Mouse (Mus musculus): ENCODE measurements around the gene Mrpl9. TPM values are rescaled to one million over a fixed set of nuclear protein-coding genes. Genes with fewer than 3 reads are reported as not detected.

Mrpl9 gene
- polyA plus RNA-seq, 1 experiment from 2014 or later, result 67.1 TPM

DNA sequence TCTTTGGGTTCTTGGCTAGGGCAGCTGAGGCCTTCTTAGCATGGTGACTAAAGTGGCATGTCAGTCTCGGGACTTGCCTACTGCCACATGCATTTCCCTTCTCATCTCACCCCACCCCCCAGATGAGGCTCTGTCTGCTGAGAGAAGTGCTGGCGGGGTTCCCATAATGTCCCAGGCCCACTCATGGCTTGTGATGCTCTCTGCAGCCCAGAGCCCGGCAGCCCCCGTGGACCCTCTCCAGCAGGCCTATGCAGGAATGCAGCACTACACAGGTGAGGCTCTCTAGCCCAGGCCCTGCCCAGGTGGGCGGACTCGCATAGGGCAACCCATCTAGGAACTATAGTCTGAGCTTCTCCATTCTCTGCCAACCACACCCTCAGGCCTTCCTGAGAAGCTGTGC is 44.5 kb downstream of the Mrpl9 start:
- H3K9me3 ChIP-seq, result no peaks in the 10 kb centered on the region
- WGBS, result 68% methylated on average over 6 of the region's 6 CpGs
- peaks cover 32% of the 10 kb centered on the region for H3K4me1 ChIP-seq
- no peak overlapping the region for H3K27ac ChIP-seq
- H3K27me3 ChIP-seq (ENCODE audit: insufficient read depth, poor library complexity, severe bottlenecking), result 0 out of 2 replicates have a peak, but pooled peaks cover 8% of the 10 kb centered on the region
- DNase-seq (ENCODE audit: low spot score), result no peak
- no peak overlapping the region for H3K4me3 ChIP-seq
- H3K36me3 ChIP-seq, result no peaks in the 10 kb centered on the region; the same call in 1 of the 2 replicates

DNA sequence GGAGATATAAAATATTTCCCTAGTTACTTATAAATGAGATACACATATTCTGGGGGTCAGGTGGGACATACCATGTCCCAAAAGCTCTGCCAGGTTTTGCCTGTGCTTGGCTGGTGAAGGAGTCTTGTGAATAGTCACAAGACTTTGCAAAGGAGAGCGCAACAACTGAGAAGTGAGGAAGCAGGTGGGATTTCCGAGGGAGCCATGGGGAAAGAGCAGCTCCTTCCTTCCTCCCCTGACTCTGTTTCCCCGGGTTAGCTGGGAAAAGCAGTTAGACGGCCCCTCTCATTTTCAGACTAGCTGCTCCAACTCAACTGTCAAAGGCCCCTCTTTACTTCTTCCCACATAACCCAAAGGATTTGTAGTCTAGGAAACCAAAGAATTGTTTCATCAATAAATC is 54.0 kb downstream of the Mrpl9 start:
- H3K36me3 ChIP-seq, result peaks cover 47% of the 10 kb centered on the region
- no peaks in the 10 kb centered on the region for H3K9me3 ChIP-seq
- no peaks in the 10 kb centered on the region for H3K27me3 ChIP-seq (ENCODE audit: insufficient read depth, poor library complexity, severe bottlenecking)
- H3K27ac ChIP-seq, result no peak overlapping the region
- no peaks in the 10 kb centered on the region for H3K4me1 ChIP-seq
- no peak overlapping the region for H3K4me3 ChIP-seq
- 79% methylated on average over 4 of the region's 4 CpGs for WGBS
- no peak for DNase-seq (ENCODE audit: low spot score)

Other genes starting within 250 kb of the Mrpl9 start
- gene Gm5286, start 246.6 kb upstream of the Mrpl9 start, polyA plus RNA-seq (2016; fragmentation: Nextera tagmentation; extraction: Ambion mirVana), result not detected in 2 replicates
- not detected in 2 replicates for gene Gm4778, start 179.3 kb upstream of the Mrpl9 start, polyA plus RNA-seq (2016; fragmentation: Nextera tagmentation; extraction: Ambion mirVana)
- 9.8 and 10.9 TPM in 2 replicates for gene Them4, start 133.2 kb upstream of the Mrpl9 start, polyA plus RNA-seq (2016; fragmentation: Nextera tagmentation; extraction: Ambion mirVana)
- gene Them5, start 101.2 kb upstream of the Mrpl9 start, polyA plus RNA-seq (2016; fragmentation: Nextera tagmentation; extraction: Ambion mirVana), result not detected in 2 replicates
- gene C2cd4d, start 80.9 kb upstream of the Mrpl9 start, polyA plus RNA-seq (2016; fragmentation: Nextera tagmentation; extraction: Ambion mirVana), result 0.15 and 0.29 TPM in 2 replicates
- 0.26 and 0.36 TPM in 2 replicates for gene Rorc, start 70.5 kb upstream of the Mrpl9 start, polyA plus RNA-seq (2016; fragmentation: Nextera tagmentation; extraction: Ambion mirVana)
- not detected in 2 replicates for gene Lingo4, start 44.8 kb upstream of the Mrpl9 start, polyA plus RNA-seq (2016; fragmentation: Nextera tagmentation; extraction: Ambion mirVana)
- 9.3 and 11.1 TPM in 2 replicates for gene Tdrkh, start 30.0 kb upstream of the Mrpl9 start, polyA plus RNA-seq (2016; fragmentation: Nextera tagmentation; extraction: Ambion mirVana)
- 0.30 and 0.31 TPM in 2 replicates for gene Oaz3, start 597 bp downstream of the Mrpl9 start, polyA plus RNA-seq (2016; fragmentation: Nextera tagmentation; extraction: Ambion mirVana)
- gene Celf3, start 35.0 kb downstream of the Mrpl9 start, polyA plus RNA-seq (2016; fragmentation: Nextera tagmentation; extraction: Ambion mirVana), result 1.1 and 1.2 TPM in 2 replicates
- gene Riiad1, start 37.0 kb downstream of the Mrpl9 start, polyA plus RNA-seq (2016; fragmentation: Nextera tagmentation; extraction: Ambion mirVana), result 5.8 and 6.6 TPM in 2 replicates
- gene Snx27, start 139.4 kb downstream of the Mrpl9 start, polyA plus RNA-seq (2016; fragmentation: Nextera tagmentation; extraction: Ambion mirVana), result 32.2 and 41.3 TPM in 2 replicates
- gene Gm10972, start 199.8 kb downstream of the Mrpl9 start, polyA plus RNA-seq (2016; fragmentation: Nextera tagmentation; extraction: Ambion mirVana), result not detected in 2 replicates
- gene Tuft1, start 215.6 kb downstream of the Mrpl9 start, polyA plus RNA-seq (2016; fragmentation: Nextera tagmentation; extraction: Ambion mirVana), result 7.9 and 9.5 TPM in 2 replicates